Mouse (Mus musculus) heart, adult 2 months (tissue): ENCODE data around the gene Tmem116.

Experiments used
- CTCF ChIP-seq: fragments of 200-600 bp; IDR thresholded peaks from 2 replicates; pipeline ENCODE4 v1.8.1; 2022; ENCODE audit warnings: antibody characterized with exemption, mild to moderate bottlenecking, moderate library complexity
- POLR2A ChIP-seq: fragments of 200-500 bp; IDR thresholded peaks from 2 replicates; pipeline ENCODE4 v1.6.1; 2011; ENCODE audit warnings: mild to moderate bottlenecking, low read depth, low read length, control low read depth; ENCODE audit not compliant: insufficient read depth

GRCm38 (mm10) chr5:121540066-121540465 is 88.4 kb downstream of the Tmem116 start:
- TF ChIP-seq POLR2A: no peak
- no peak for TF ChIP-seq CTCF
